Mouse (Mus musculus): ENCODE results near the gene Pde8a.

Gene Pde8a

DNA sequence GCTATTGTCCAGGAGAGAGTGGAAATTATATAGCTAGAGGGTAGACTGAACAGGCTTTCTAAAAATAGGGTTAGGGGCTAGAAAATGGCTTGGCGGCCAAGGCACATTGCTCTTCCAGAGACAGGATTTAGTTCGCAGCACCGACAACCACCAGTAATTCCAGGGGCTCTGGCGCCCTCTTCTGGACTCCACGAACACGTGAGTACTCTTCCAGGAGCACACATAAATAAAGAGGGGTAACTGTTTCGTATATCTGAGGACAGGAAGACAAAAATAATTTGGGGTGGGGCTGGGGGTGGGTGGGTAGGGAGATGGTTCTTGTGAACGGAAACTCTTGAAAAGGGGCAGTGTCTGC, 123.0 kb downstream of the Pde8a start:
- DNase-seq (ENCODE audit: low spot score in 2 of 2), result peak; percentile 40 to 75

GRCm38 (mm10) chr7:81337785-81338521, 124.6 kb downstream of the Pde8a start:
- no peak for DNase-seq (ENCODE audit: low spot score in 2 of 2)

DNA sequence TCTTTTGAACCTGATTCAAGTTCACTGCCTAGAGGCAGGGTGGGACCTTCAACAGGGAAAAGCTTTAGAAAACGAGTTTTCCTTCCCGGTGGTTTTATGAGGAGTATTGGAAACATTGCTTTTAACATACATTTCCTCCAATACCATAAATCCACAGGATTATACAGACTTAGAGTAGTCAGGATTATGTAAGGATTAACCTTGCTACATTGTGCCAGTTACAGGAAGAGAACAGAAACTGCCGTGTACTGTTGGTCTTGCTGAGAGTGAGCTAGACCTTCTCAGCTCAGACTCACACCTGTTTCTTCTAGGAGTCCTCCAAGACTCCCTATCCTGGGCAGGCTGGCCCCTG, 125.1 kb downstream of the Pde8a start:
- DNase-seq (ENCODE audit: low spot score in 2 of 2), result no peak

- peak; percentile 65 to 85 for DNase-seq (ENCODE audit: low spot score in 2 of 2)
Measured at GRCm38 (mm10) chr7:81339783-81340182, 126.4 kb downstream of the Pde8a start.

DNA sequence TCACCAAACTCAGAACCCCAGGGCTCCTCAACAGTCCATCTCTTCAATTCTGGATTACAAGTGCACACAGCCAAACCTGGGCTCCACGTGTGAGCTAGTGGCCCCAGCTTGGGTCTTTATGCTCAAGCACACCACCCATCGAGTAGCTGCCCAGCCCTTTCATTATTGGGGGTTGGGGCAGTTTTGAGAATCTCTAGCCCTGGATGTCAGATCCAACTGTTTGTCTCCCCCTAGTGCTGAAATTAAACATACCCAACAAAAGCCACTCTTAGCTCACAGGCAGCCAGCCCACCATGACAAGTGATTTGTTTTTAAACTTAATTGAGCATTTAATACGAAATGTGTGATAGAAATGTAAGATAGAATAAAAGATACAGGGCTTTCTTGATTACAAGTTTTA, 128.2 kb downstream of the Pde8a start:
- no peak for DNase-seq (ENCODE audit: low spot score in 2 of 2)

GRCm38 (mm10) chr7:81342356-81343094, 129.1 kb downstream of the Pde8a start:
- no peak for DNase-seq (ENCODE audit: low spot score in 2 of 2)

DNA sequence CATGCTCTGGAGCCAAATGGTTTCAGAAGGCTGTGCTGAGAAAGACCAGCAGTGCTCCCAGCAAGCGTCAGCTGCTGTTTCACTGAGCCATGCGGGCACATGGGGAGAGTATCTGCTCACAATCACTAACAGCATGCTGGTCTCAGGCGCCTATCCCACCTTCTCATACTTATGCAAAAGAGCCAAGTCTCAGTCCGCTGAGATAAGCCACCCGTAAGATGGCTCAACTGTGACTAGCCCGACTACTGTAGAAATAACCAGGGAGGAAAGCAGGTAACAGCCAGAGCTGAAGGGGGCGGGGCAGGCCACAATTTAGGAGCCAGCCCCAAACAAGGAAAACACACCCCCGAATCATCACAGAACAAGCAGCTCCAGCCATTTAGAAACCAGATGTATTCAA, 129.9 kb downstream of the Pde8a start:
- peak in 1 of 2 experiments; percentile 60 for DNase-seq (ENCODE audit: low spot score in 2 of 2)

DNA sequence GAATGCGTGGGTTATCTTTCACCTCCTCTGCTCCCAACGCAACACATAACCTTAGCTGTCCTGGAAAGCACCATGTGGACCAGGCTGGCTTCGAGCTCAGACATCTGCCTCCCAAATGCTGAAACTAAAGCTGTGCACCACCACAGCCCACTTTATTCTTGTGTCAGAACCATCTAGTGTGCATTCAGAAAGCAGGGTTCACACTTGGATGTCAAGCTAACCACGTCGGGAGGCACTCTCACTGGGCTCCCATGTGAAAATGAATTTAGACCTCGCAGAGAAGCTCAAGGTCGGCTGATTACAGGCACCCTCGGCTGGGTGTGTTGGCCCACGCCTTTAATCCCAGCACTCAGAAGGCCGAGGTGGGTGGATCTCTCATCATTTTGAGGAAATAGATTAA, 130.4 kb downstream of the Pde8a start:
- DNase-seq (ENCODE audit: low spot score in 2 of 2), result peak in 1 of 2 experiments; percentile 67

- DNase-seq (ENCODE audit: low spot score in 2 of 2), result peak; percentile 97 to 100
Measured at GRCm38 (mm10) chr7:81344544-81345446, 131.4 kb downstream of the Pde8a start, which contains the start of gene Rps17. TSS of gene Rps17 (minus strand) at chr7:81345254.

- DNase-seq (ENCODE audit: low spot score in 2 of 2), result peak in 1 of 2 experiments; percentile 61
Measured at GRCm38 (mm10) chr7:81345447-81346170, 132.2 kb downstream of the Pde8a start.

DNA sequence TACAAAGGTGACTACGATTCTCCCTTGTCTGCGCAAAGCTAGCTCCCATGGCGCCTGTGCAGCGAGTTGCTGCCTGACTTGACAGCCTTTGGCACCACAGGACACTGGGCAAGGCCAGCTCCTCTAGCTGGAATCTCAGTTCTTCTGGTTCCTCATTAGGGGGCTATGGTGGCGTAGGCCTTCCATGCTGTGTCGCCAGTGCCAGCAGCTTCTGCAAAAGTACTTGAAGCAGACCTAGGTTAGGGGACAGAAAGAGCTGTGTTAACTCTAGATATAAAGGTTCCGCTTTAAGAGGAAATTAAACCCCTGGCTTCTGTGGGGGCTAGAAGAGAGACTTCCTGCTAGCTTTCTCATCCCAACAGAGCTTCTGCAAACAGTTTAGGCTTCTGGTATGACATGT, 134.8 kb downstream of the Pde8a start:
- no peak for DNase-seq (ENCODE audit: low spot score in 2 of 2)

DNA sequence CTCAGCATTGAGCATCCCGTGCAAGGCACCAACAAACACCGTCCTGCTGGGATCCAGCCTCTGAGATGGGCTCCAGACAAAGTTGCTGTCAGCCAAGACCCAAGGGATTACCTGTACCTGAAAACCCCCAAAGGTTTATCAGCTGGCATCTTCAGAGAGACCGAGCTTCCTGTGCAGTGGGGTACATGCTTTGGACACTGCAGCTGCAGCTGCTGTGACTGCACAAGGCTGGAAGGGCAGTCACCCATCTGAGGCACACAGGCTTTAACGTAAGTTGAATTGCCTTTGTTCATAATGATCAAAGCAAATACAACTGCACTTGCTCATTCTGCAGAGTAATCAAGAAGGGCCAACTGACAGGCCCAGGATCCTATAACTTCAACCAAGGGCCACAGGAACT, 138.4 kb downstream of the Pde8a start:
- no peak for DNase-seq (ENCODE audit: low spot score in 2 of 2)

- DNase-seq (ENCODE audit: low spot score in 2 of 2), result no peak
Measured at GRCm38 (mm10) chr7:81355746-81356145, 142.3 kb downstream of the Pde8a start.

- DNase-seq (ENCODE audit: low spot score in 2 of 2), result no peak
Measured at GRCm38 (mm10) chr7:81356360-81356759, 143.0 kb downstream of the Pde8a start.

GRCm38 (mm10) chr7:81356975-81357374, 143.6 kb downstream of the Pde8a start:
- DNase-seq (ENCODE audit: low spot score in 2 of 2), result no peak

DNA sequence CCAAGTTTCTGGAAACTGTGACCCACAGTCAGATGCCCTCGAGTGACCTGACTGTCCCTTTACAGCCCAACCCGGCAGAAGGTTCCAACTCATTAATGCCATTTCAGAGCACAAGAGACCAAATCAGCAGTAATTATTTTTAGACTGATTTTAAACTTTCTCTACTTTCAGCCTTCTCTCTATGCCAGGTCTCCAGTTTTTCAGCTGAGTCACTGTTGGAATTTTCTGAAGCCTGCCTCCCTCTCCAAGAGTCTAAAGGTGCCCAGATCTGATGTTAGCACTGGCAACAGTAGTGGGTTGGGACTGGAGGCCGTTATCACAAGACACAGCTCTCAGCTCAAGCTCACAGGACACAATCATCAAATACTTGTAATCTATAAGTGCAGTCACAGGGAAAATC, 154.6 kb downstream of the Pde8a start:
- no peak for DNase-seq (ENCODE audit: low spot score in 2 of 2)

- no peak for DNase-seq (ENCODE audit: low spot score in 2 of 2)
Measured at GRCm38 (mm10) chr7:81369724-81370123, 156.3 kb downstream of the Pde8a start.

DNA sequence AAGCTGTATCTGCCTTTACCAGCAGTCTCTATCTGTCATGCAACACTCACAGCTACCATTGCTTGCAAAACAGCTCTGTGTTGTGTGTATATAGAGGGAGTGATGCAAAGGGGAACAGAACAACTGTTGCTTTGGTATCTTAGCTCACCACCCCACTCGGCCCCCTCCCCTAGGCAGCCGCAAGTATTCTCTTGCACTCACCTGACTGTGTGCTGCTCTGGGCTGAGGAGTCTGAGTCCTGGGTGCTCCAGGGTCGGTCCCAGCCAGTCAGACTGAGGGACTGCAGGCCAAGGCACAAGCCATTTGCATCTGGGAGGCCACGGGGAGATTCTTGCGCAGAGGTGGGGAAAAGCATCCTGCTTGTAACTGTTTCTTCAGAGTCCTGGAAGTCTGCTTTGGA, 158.4 kb downstream of the Pde8a start:
- no peak for DNase-seq (ENCODE audit: low spot score in 2 of 2)

DNA sequence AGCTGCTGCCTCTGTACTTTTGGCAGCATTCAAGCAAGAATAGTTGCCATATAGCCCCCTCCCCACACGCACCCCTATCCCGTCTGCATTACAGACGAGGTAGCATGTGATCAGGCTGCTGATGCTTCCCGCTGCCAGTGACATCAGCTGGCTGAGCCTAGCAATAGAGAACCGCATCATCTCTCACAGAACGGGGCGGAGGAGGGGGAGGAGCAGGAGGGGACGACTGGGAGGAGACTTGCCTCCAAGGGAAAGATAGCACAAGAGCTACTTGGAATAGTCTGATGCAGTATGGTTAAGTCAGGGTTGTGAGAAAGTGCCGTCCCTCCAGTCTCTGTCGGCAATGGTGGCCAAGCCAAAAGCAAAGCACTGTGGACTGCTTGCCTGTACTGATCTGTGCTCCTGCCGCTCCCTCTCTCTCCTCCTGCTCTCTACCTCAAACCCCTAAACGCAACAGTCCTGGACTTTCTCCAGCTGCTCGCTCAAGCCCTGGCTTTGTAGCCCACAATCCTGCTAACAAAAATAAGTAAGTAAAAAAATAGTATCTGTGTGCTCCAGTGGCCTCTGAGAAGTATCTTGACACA, 159.0 kb downstream of the Pde8a start:
- DNase-seq (ENCODE audit: low spot score in 2 of 2), result no peak

DNA sequence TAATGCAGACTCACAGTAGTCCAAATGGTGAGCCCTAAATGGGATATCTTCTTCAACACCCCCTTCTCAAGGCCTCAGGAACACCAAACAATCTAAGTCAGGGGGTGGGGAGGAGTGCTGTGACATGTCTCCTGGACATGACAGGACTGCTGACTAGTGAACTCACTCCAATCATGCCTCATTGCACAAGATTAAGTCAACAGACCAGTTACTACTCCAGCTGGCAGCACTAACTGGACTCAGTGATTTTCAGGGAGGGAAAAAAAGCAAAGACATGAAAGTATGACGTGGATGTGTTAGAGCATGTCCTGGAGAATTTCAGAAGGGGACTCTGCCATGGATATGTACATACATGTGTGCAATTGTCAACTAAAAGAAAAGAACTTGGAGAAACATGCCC, 166.0 kb downstream of the Pde8a start:
- DNase-seq (ENCODE audit: low spot score in 2 of 2), result no peak

Measured in spleen, postnatal 4 days (tissue).